Mouse (Mus musculus) lung, embryonic 16.5 days (tissue): ENCODE data around the gene Tmem115. TPM values are rescaled to one million over a fixed set of nuclear protein-coding genes. Genes with fewer than 3 reads are reported as not detected.

Experiments used
- ATAC-seq: fragments of 200-750 bp; cut with Nextera tagmentation; 2 replicates; pipeline ENCODE4 v1.8.0; 2017; ENCODE audit warnings: low read depth, mild to moderate bottlenecking, moderate library complexity
- H3K27ac ChIP-seq: fragments of 300-500 bp; sonication (generic); 2 replicates; pipeline ENCODE4 v1.5.1; 2014; ENCODE audit warnings: mild to moderate bottlenecking, control low read depth, low read length
- H3K27me3 ChIP-seq: fragments of 300-500 bp; sonication (generic); 2 replicates; pipeline ENCODE4 v1.6.1; 2014; ENCODE audit warnings: low read depth, low read length, mixed read lengths; ENCODE audit not compliant: control insufficient read depth, insufficient read depth
- H3K36me3 ChIP-seq: fragments of 300-500 bp; sonication (generic); 2 replicates; pipeline ENCODE4 v1.6.1; 2014; ENCODE audit warnings: low read length; ENCODE audit not compliant: control insufficient read depth, insufficient read depth
- H3K4me1 ChIP-seq: fragments of 300-500 bp; sonication (generic); replicated peaks from 2 replicates; pipeline ENCODE4 v1.6.1; 2014; ENCODE audit warnings: low read length, mixed read lengths; ENCODE audit not compliant: control insufficient read depth, insufficient read depth
- H3K4me2 ChIP-seq: fragments of 300-500 bp; sonication (generic); 2 replicates; pipeline ENCODE4 v1.6.1; 2014; ENCODE audit warnings: low read depth, low read length, control low read depth
- H3K4me3 ChIP-seq: fragments of 300-500 bp; sonication (generic); 2 replicates; pipeline ENCODE4 v1.5.1; 2014; ENCODE audit warnings: mild to moderate bottlenecking, low read length, control low read depth
- H3K9ac ChIP-seq: fragments of 300-500 bp; sonication (generic); 2 replicates; pipeline ENCODE4 v1.6.1; 2014; ENCODE audit warnings: low read length, control low read depth
- H3K9me3 ChIP-seq: fragments of 300-500 bp; sonication (generic); 2 replicates; pipeline ENCODE4 v1.6.1; 2016; ENCODE audit warnings: low read length; ENCODE audit not compliant: control insufficient read depth
- WGBS: fragments of 180-500 bp; shearing (Covaris S2); extraction: QIAGEN DNeasy Blood & Tissue Kit; methylation state at CpG from one replicate; pipeline ENCODE4 v1.1.7; 2014; 5-methylcytosine and 5-hydroxymethylcytosine counted together
- polyA plus RNA-seq: library from polyadenylated mRNA; unstranded; fragments of >200 nt; fragmentation: Nextera tagmentation; extraction: Ambion mirVana; gene quantifications from 2 replicates; pipeline ENCODE4 v1.2.1, GENCODE M21; 2015

Gene Tmem115
- polyA plus RNA-seq, 1 experiment from 2014 or later, result 39.4 TPM

DNA sequence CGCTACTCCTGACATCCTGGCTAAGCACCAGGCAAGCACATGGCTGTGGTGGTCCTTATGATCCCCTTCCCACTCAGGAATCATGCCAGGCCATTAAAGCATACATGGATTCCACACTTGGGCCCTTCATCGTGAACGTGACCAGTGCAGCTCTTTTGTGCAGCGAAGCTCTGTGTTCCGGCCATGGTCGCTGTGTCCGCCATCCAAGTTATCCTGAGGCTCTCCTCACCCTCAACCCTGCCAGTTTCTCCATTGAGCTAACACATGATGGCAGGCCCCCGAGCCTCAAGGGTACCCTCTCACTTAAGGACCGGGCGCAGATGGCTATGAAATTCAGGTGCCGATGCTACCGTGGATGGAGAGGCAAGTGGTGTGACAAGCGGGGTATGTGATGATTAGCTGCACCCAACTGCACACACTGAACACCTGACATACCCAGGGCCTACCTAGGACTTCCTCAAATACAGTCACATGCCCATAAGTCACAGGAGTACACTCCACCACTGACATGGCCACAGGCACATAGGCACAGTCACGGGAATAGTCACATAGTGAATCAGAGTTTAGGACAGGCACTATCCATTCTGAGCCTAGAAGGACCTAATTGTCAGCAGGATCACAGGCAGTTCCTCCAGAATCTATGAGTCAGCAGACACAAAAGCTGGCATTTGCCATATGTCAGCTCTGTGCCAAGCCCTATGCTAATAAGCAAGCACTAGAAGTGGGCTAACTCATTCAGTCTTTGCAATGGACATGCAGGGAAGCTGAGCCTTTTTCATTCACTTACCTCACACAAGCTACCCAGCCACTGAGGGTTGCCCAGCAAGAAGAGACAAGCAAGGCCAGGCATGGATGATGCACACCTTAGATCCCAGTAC, 45.5 kb downstream of the Tmem115 start:
- Histone ChIP-seq H3K4me3 (no peak overlapping the region), H3K27me3 (no peaks in the 10 kb centered on the region), H3K9me3 (no peaks in the 10 kb centered on the region), H3K36me3 (peaks cover 8% of the 10 kb centered on the region; the same call in 1 of the 2 replicates), H3K27ac (peak overlapping the region; percentile 7; the same call in 1 of the 2 replicates), H3K4me1 (peaks cover 37% of the 10 kb centered on the region), H3K9ac (no peak overlapping the region), H3K4me2 (no peak overlapping the region)
- no peak for ATAC-seq
- WGBS, result 89% methylated on average over 14 of the region's 14 CpGs

DNA sequence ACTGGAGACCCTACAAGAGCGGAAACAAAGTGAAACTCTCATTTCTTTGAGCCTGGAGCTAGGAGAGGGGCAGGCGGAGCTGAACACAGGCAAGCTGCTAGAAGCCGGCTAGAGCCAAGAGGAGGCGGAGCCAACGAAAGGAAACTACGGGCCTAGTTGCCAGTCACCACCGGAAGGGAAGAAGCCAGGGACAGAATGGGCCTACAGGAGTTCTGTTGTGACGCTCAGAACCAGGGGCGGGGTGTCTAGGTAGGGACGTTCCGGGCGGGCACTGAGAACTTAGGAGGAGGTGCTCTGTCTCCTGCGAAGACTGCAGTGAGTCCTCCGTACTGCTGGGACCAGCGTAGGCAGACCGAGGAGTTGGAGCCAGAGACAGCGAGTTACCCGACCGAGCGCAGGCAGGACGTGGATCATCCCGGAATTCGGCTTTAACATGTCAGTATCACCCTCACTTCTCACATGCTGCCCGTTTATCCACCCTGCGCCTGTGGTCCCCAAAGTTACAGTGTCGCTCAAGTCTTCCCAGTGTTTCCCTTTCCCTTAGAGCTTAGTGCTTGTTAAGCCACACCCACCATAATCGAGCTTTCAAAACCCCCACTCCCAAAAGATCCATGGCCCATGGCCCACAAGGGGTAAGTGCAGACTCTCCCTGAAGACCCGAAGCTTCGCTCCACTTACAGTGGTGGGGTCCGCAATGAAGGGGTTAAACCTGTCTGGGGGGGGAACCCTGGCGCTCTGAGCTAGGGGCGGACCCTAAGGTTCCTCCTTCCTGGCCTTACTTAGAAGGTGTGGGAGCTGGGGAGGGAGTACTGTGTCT, 47.0 kb downstream of the Tmem115 start, which contains the start of gene Hyal3:
Gene Hyal3 (plus strand): TSS at position 318 of the 817 bp plus-strand sequence.
- H3K36me3 ChIP-seq, result 0 out of 2 replicates have a peak, but pooled peaks cover 4% of the 10 kb centered on the region
- WGBS, result under 1% methylated on average over 32 of the region's 32 CpGs
- H3K4me1 ChIP-seq, result peaks cover 34% of the 10 kb centered on the region
- H3K9ac ChIP-seq, result peak within 1 kb of the TSS; percentile 83
- peak within 1 kb of the TSS; percentile 86 for H3K4me2 ChIP-seq
- ATAC-seq, result peak; percentile 82
- peak within 1 kb of the TSS; percentile 72 for H3K4me3 ChIP-seq
- no peaks in the 10 kb centered on the region for H3K9me3 ChIP-seq
- H3K27ac ChIP-seq, result peak within 1 kb of the TSS; percentile 97
- no peaks in the 10 kb centered on the region for H3K27me3 ChIP-seq

GRCm38 (mm10) chr9:107581584-107581983, 47.8 kb downstream of the Tmem115 start:
- 67% methylated on average over 4 of the region's 4 CpGs for WGBS
- H3K4me1 ChIP-seq, result peaks cover 28% of the 10 kb centered on the region
- ATAC-seq, result no peak

GRCm38 (mm10) chr9:107582509-107583062, 48.8 kb downstream of the Tmem115 start:
- no peak for ATAC-seq
- H3K4me3 ChIP-seq, result no peak overlapping the region
- H3K4me2 ChIP-seq, result no peak overlapping the region
- no peak overlapping the region for H3K9ac ChIP-seq
- H3K27me3 ChIP-seq, result no peaks in the 10 kb centered on the region
- WGBS, result 85% methylated on average over 7 of the region's 7 CpGs
- H3K27ac ChIP-seq, result no peak overlapping the region
- 0 out of 2 replicates have a peak, but pooled peaks cover 4% of the 10 kb centered on the region for H3K36me3 ChIP-seq
- H3K9me3 ChIP-seq, result no peaks in the 10 kb centered on the region
- peaks cover 26% of the 10 kb centered on the region for H3K4me1 ChIP-seq

More at GRCm38 (mm10) chr9:107581584-107581983, 47.8 kb downstream of the Tmem115 start:
- 0 out of 2 replicates have a peak, but pooled peaks cover 4% of the 10 kb centered on the region for H3K36me3 ChIP-seq
- H3K9ac ChIP-seq, result peak overlapping the region; percentile 83
- H3K27ac ChIP-seq, result peak overlapping the region; percentile 97
- H3K4me3 ChIP-seq, result peak overlapping the region; percentile 72
- H3K27me3 ChIP-seq, result no peaks in the 10 kb centered on the region
- peak overlapping the region; percentile 86 for H3K4me2 ChIP-seq
- H3K9me3 ChIP-seq, result no peaks in the 10 kb centered on the region

DNA sequence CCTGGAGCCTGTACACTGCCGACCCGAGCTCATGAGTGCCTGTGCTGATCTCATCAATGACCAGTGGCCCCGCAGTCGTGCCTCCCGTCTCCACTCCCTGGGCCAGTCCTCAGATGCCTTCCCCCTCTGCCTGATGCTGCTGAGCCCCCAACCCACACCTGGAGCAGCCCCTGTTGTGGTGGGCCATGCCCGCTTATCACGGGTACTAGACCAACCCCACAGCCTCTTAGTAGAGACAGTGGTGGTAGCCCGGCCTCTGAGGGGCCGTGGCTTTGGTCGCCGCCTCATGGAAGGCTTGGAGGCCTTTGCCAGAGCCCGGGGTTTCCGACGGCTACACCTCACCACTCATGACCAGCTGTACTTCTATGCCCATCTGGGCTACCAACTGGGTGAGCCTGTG, 49.4 kb downstream of the Tmem115 start:
- Histone ChIP-seq H3K9ac (no peak overlapping the region), H3K4me1 (peaks cover 27% of the 10 kb centered on the region), H3K27me3 (no peaks in the 10 kb centered on the region), H3K36me3 (0 out of 2 replicates have a peak, but pooled peaks cover 4% of the 10 kb centered on the region), H3K27ac (no peak overlapping the region), H3K4me3 (no peak overlapping the region), H3K9me3 (no peaks in the 10 kb centered on the region), H3K4me2 (no peak overlapping the region)
- no peak for ATAC-seq
- WGBS, result 93% methylated on average over 14 of the region's 14 CpGs

- no peak overlapping the region for H3K27ac ChIP-seq
- no peak overlapping the region for H3K4me2 ChIP-seq
- no peak overlapping the region for H3K9ac ChIP-seq
- no peak for ATAC-seq
- WGBS, result 81% methylated on average over 5 of the region's 5 CpGs
- H3K4me3 ChIP-seq, result no peak overlapping the region
- H3K36me3 ChIP-seq, result peaks cover 18% of the 10 kb centered on the region; the same call in 1 of the 2 replicates
- H3K4me1 ChIP-seq, result peaks cover 24% of the 10 kb centered on the region
- H3K9me3 ChIP-seq, result no peaks in the 10 kb centered on the region
- no peaks in the 10 kb centered on the region for H3K27me3 ChIP-seq
These were observed 52.8 kb downstream of the Tmem115 start for GRCm38 (mm10) chr9:107586504-107586903.

- WGBS, result 9% methylated on average over 45 of the region's 46 CpGs
- Histone ChIP-seq H3K27me3 (no peaks in the 10 kb centered on the region), H3K4me3 (peak within 1 kb of the TSS; percentile 62), H3K36me3 (peaks cover 23% of the 10 kb centered on the region; the same call in 1 of the 2 replicates), H3K4me2 (peak within 1 kb of the TSS; percentile 84), H3K27ac (peak within 1 kb of the TSS; percentile 62; the same call in 1 of the 2 replicates), H3K9ac (peak within 1 kb of the TSS; percentile 66), H3K4me1 (peaks cover 18% of the 10 kb centered on the region), H3K9me3 (no peaks in the 10 kb centered on the region)
- peak; percentile 98 for ATAC-seq
These were observed 53.5 kb downstream of the Tmem115 start, which contains the start of gene Ifrd2 for GRCm38 (mm10) chr9:107586974-107587832. Ifrd2 (plus strand) TSS chr9:107587642.
